Mouse (Mus musculus): ENCODE data around the gene Ykt6.

DNA sequence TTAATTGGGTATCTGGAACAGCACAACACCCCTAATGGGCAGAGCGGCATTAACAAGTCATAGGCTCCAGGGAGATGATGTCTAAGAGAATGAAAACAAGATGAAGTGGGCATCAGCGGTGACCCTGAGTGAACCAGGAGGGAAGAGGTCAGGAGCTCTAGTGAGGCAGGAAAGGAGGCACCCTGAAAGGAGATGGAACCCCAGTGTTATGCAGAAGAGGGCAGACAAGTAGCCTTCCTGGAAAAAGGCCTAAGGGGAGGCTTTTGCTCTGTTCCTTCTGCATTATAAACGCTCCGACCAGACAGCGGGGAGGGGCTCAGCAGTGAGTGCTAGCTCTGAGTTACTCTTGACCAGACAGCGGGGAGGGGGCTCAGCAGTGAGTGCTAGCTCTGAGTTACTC lies 12.5 kb upstream of the Ykt6 start:
- TF ChIP-seq CTCF (IDR thresholded peaks at IDR 0.05 in 2 of 3, conservative IDR thresholded peaks at IDR 0.05 in 1 of 3; ENCODE audit: control insufficient read depth in 1 of 3, insufficient read depth in 1 of 3, low read depth in 2 of 3, low read length in 3 of 3, poor library complexity in 1 of 3, severe bottlenecking in 1 of 3) (no peak), GABPA (IDR thresholded peaks at IDR 0.05; ENCODE audit: low read depth, low read length) (no peak), EP300 (IDR thresholded peaks at IDR 0.05; ENCODE audit: low read depth in 1 of 2, low read length in 2 of 2) (no peak), POLR2A (IDR thresholded peaks at IDR 0.05; ENCODE audit: control insufficient read depth in 1 of 2, insufficient read depth in 1 of 2, low read depth in 1 of 2, low read length in 2 of 2, poor library complexity in 1 of 2) (no peak), TAL1 (IDR thresholded peaks at IDR 0.05; ENCODE audit: low read length) (no peak), ZKSCAN1 (IDR thresholded peaks at IDR 0.05; ENCODE audit: low read depth, low read length) (no peak), UBTF (IDR thresholded peaks at IDR 0.05; ENCODE audit: borderline replicate concordance, insufficient read depth, low read depth, low read length) (no peak), SMC3 (IDR thresholded peaks at IDR 0.05; ENCODE audit: low read depth, low read length) (no peak), TBP (IDR thresholded peaks at IDR 0.05; ENCODE audit: low read depth, low read length) (no peak), HCFC1 (IDR thresholded peaks at IDR 0.05; ENCODE audit: low read depth, low read length) (no peak), JUND (IDR thresholded peaks at IDR 0.05; ENCODE audit: low read depth, low read length) (no peak), CHD2 (IDR thresholded peaks at IDR 0.05; ENCODE audit: low read length) (no peak), ETS1 (IDR thresholded peaks at IDR 0.05; ENCODE audit: low read depth, low read length) (no peak)

Data from MEL (cell line).